Mouse (Mus musculus): ENCODE measurements around the gene Ccdc96.

DNA sequence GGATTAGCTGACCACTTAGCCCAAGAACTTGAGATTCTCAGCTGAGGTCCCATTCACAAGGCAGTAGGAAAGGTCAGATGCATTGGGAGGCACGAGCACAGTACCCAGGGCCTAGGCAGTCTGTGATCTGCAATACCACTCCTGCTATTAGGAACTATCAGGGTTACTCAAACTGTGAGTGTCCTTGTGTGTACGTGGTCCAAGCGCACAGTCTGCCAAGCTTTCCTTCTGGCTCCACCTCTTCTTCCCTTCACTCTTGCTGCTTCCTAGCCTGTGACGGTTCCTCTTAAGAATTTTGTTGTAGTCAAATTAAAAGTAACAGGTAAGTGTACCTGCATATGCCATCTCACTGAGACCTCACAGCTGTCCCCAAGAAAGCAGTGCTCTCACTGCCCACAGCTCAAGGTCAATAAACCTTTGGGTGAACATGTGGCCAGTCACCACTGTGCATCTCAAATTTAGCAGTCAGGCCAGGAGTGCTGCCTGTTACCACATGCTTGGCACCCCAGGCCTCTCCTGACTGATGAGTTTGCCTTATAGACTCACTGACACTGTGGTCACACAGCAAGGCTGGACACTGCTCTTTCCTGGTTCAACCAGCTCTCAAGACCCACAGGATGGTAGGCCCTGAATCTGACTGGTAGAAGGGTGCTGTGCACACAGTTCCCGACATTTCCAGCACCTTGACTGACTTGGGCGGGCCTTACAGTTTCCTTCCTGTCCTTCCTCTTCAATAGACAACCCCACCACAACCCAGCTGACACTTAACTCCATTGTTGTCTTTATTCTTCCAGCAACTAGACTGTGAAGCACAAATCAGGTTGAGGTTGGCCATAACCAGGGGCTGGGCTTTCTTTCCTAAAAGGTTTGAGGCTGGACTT is 5.6 kb upstream of the Ccdc96 start:
- TF ChIP-seq CTCF (IDR thresholded peaks at IDR 0.05; ENCODE audit: borderline replicate concordance, insufficient read depth, low read length) (no peak), POLR2A (IDR thresholded peaks at IDR 0.05; ENCODE audit: low read depth, low read length) (no peak)

All from embryonic fibroblast, embryonic 13.5 days (primary cell).